Mouse (Mus musculus): Measurements from ENCODE around the gene Cpz.

DNA sequence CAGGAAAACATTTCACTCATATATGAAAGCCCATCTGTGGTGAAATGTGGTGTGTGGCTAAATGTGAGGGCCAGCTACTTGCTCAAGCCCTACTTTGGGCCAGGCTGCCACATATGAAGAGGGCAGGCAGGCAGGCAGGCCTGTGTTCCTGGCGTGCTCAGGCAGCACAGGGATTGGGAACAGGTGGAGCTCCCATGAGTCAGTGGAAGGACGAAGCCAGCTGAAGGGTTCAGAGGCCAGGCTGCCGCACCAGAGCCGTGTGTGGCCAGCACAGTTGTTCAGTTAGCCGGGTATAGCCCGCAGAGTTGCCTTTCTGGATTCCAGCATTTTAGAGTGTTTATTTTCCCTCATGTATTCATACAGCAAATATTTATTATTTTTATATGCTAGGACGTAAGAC is 68.1 kb downstream of the Cpz start:
- TF ChIP-seq CTCF (IDR thresholded peaks at IDR 0.05): no peak
- TF ChIP-seq EP300 (IDR thresholded peaks at IDR 0.05): no peak
